Mouse (Mus musculus): ENCODE measurements at regions not wholly inside any gene's neighbourhood (a gene's known extent, or its start where the extent isn't known, plus 50 kb on each side); places are given as distances from the start of the nearest gene placed in this dataset.

DNA sequence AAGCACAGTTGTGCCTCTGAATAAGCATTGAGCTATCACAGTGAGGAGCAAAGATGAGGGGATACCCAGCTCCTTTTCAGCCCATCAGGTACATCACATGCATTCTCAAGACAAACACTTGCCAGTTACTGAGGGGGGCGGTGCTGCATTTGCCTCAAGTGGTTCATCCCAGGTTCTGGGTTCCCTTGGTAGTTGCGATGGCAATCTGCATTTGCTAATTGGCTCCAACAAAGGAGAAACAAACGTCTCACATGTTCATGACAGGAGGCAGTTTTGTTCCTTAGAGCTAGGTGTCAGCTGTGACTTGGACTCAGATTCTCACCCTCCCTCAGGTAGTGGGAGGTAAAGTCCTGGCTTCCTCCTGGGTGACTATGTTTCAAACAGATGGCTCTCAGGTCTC lies 425.5 kb downstream of the 1810013L24Rik start:
- DNase-seq (ENCODE audit: low spot score in 2 of 2): no peak

DNA sequence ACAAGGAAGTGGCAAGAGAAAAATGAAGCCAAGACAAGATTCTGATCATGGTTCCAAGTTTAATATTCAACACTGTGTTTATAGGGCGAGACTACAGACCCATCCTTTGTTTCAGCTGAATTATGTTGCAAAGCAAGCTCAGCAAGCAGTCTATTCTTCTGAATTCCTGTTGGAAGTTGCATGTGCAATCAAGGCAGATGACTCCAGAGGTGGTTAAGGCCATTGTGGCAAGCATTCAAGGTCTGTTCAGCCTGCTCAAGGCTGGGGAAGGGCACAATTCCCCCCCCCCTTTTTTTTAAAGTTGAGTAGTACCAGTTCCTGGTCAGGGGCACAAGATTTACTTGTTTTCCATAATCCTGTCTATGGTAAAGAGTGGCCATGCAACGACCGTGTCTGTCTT lies 431.1 kb downstream of the 1810013L24Rik start:
- DNase-seq (ENCODE audit: low spot score in 2 of 2): no peak

DNA sequence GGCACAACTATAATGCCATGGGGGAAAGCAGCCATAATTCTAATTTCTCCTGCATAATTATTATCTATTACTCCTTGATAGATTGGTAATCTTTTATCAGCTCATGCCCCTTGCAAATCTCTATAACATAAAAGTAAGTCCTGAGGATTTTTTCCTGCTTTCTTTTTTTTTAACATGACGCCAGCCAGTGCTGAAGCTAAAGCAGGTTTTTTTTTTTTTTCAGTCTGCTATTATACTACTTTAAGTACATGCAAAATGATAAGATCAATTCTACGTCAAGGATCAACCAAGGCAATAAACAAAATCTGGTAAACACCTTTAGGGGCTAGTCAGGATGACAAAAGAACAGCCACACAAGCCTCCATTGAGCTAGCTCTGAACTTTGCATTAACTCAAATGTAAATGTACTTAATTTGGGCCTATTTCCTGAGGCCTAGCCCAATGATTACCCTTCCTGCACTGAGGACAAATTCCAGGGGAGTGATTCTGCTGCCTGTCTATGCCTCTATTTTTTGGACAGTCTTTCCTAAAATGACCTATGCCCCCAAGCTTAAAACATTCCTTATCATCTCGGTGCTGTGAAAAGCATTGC lies 434.8 kb downstream of the 1810013L24Rik start:
- no peak for DNase-seq (ENCODE audit: low spot score in 2 of 2)

DNA sequence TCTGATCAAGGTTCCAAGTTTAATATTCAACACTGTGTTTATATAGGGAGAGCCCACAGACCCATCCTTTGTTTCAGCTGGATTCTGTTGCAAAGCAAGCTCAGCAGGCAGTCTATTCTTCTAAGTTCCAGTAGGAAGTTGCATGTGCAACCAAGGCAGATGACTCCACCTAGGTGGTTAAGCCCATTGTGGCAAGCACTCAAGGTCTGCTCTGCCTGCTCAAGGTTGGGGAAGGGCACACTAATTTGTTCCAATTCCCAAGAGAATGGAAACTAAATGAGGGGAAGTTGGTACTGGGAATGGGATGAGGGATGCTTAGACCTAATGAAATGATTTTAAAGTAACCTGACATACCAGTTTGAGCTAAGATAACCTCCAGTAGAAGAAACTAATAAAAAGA lies 437.3 kb downstream of the 1810013L24Rik start:
- no peak for DNase-seq (ENCODE audit: low spot score in 2 of 2)

DNA sequence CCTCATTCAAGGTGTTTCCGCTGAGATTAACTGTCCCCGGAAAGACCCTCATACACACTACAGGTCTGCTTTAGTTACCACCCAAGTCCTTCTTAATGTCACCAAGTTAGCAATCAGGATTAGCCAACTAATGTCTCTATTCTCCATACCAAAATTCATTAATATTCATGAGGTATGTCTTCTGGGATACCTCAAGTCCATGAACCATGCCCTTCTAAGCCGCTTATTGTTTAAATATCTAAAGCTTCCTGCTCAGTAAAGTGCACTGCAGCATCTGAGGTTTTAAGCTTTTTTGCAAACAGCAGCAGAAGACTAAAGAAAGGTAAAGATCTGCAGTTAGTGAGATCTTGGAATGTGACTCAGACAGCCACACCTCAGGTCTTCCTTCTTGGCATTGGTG lies 440.2 kb downstream of the 1810013L24Rik start:
- no peak for DNase-seq (ENCODE audit: low spot score in 2 of 2)

DNA sequence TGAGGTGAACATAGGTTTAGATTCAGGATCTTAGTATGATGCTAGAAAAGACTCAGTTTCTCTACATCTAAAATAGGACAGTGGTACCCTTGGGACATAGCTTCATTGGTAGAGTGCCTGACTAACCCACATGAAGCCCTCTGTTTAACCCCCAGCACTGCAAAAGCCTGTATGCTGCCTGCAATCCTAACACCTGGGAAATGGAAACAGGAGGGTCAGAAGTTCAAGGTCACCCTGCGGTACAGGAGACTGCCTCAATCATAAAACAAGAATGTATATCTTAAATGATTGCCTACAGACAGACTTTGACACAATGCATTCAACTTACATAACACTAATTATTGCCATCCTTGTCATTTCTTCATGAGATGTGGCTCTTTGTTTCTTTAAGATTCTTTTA lies 440.8 kb downstream of the 1810013L24Rik start:
- no peak for DNase-seq (ENCODE audit: low spot score in 2 of 2)

DNA sequence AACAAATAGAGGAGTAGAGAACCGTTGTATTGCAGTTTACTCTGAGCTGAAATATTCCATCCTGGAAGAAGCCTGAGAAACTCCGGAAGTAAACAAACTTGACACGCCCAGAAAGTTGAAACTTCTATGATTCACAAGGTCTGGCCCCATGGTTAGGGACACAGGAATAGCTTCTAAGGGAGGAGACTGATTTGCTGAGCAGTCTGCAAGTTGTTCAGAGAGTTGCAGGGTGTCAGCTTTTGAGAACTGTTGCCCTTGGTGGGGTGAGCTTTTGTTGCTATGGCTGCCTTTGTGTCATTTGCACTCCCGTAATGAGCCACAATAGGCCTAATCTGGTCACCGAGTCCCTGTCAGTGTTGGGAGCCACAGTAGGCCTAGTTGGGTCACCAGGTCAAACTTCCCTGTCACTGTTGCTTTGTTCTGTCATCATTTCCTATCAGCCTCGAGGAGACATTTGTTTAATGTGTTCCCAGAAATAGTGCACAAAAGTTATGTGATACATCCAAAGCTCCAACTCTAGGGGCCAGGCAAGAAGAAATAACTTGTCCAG lies 443.9 kb downstream of the 1810013L24Rik start:
- no peak for DNase-seq (ENCODE audit: low spot score in 2 of 2)

DNA sequence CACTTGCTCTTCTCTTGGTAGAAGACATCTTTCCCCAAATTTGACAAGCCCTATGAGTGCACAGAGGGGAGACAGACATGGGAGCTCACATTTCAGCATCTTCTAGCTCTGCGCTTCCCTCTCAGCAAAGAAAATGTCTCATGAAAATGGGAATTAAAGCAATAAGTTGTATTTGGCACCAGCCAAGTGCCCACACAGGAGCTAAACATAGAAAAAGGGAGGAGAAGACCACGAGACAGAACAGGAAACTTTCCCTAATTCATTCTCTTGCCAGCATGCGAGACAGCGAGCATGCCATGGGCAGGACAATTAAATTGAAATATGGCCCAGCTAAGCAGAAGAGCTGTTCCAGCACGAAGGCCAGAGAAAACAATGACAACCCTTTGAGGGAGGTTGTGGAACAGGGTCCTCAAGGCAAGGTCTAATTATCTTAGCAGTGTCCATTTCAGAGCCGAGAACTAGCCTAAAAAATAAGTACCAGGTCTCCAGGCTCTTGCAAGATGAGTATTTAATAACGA lies 444.7 kb downstream of the 1810013L24Rik start:
- DNase-seq (ENCODE audit: low spot score in 2 of 2): no peak

DNA sequence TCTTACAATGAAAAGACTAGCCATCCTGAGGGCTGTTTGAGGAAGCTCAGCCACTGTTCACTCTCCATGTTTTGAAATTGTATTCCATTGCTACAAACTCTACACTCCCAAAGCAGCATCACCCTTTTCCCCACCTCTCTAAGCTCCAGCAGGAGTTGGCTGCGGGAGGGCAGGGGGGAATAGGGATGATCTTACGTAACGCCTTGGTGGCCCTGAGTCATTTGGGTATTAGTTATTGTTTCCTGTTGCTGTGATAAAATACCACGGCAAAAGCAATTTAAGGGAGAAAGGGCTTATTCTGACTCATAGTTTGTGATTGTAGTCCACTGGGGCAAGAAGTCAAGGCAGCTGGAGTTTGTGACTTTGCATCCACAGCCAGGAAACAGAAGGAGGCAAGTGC lies 445.5 kb downstream of the 1810013L24Rik start:
- DNase-seq (ENCODE audit: low spot score in 2 of 2): no peak

DNA sequence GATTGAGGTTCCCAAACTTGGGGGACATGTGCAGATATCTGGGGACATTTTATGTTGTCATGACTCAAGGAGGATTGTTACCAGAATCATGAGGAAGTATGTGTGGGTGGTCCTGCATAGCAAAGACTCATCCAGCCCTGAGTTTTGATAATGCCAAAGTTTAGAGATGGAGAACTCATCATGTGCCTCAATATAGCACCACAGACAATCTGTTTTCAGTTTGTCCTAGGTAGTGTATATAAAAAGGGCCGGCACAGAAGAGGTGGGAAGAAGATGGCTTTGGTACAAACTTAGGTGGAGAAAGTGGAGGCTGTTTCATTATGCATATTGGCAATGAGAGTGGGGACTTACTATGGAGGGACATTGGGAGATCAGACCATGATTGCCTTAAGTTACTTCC lies 447.2 kb downstream of the 1810013L24Rik start:
- no peak for DNase-seq (ENCODE audit: low spot score in 2 of 2)

DNA sequence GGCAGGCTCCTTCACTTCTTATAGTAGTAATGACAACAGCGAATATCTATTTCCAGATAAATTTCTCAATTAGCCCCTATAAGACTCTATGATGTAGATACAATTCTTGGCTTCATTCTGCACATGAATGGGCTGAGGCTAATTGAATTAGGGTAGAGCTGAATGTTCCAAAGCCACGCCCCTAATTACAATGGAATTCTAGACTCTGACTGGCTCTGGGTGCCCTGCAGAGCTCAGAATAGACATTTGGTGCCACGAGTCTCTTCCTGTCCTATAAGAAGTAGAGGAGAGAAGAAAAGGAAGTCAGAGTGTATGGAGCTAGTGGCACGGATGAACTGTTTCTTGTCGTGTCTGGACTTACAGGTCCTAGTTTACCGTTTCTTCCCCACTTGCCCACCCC lies 449.8 kb downstream of the 1810013L24Rik start:
- no peak for DNase-seq (ENCODE audit: low spot score in 2 of 2)

DNA sequence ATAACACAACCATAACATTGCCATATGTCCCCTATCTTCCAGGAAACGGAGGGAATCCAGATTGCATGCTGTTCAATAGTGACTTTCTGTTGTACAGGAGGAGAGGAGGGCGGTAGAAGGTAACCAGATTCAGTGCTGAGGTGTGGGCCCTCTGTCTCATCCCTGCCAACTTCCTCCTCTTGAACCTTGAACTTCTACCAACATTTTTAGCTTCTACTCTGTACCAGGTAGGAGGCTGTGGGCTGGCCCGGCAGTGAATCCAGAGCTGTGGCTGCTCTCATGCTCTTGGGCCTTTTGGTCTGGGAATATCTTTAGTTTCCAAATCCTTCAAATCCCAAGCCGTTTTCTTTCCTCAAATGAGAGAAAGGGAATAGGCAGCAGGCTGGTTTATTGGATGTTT lies 450.5 kb downstream of the 1810013L24Rik start:
- DNase-seq (ENCODE audit: low spot score in 2 of 2): no peak

DNA sequence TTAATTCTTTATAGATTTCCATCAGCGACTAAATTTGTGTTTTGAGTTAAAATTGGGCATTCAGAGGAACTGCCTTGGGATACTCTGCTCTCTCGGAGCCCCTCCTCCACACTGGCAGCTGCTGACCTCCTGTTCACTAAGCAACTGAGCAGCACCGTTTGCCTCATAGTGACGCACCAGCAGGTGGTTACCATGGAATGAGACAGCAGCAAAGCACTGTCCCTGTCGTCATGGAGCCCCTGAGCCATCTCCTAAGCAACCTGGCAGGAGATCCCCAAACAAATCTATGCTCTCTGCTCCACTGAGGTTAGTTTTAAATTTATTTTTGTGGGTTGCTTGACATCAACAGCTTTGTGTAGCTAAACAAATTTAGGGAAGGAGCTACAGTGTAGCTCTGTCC lies 451.0 kb downstream of the 1810013L24Rik start:
- DNase-seq (ENCODE audit: low spot score in 2 of 2): peak; percentile 20 to 37

DNA sequence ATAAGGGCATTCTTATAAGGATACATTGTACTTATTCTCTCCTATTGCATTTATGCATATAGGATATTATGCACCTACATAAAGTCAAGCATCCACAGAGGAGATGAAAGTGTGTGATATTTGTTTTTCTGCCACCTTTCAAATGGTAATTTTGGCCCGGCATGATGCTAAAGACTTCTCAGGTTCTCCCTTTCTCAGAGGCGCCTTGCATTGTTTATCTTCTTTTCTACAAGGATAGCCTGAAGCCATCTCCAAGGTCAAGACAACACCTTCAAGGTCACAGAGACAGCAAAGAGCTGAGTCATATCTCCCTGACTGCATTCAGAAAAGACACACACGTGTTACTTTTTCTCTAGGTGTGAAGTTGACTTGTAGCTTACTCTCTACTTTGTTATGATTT lies 454.5 kb downstream of the 1810013L24Rik start:
- DNase-seq (ENCODE audit: low spot score in 2 of 2): no peak

DNA sequence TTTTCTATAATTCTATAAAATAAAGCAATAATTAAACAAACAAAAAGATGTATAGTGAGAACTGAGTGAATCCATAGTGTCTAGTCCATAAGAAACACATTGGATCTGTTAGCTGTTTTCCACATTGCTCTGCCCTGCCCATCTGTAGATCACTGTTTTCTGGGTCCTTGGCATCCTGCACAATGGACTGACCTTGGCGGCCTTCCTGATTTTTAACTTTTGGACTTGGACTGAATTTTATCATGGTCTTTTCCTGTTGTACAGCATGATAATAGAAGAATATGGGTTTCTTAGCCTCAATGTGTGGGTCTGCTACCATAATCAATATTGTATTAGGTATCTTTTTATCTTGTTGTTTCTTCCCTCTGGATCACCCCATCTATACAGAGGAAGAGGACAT lies 456.0 kb downstream of the 1810013L24Rik start:
- DNase-seq (ENCODE audit: low spot score in 2 of 2): no peak

DNA sequence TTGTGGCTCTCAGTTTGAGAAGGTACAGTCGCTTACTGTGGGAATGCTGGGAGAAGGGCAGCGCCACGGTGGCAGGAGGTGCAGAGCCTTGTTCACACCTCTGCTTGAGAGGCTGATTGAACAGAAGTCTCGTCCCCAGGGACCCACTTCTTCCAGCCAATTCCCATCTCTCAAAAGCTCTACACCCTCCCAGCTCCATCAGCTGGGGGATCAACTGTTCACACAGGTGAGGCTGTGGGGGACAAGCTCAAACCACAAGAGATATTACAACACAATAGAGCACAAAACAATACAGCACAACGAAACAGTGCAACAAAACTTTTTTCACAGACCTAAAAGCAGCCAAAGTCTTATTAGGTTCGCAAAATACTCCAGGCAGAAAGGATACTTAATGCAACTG lies 457.7 kb downstream of the 1810013L24Rik start:
- no peak for DNase-seq (ENCODE audit: low spot score in 2 of 2)

DNA sequence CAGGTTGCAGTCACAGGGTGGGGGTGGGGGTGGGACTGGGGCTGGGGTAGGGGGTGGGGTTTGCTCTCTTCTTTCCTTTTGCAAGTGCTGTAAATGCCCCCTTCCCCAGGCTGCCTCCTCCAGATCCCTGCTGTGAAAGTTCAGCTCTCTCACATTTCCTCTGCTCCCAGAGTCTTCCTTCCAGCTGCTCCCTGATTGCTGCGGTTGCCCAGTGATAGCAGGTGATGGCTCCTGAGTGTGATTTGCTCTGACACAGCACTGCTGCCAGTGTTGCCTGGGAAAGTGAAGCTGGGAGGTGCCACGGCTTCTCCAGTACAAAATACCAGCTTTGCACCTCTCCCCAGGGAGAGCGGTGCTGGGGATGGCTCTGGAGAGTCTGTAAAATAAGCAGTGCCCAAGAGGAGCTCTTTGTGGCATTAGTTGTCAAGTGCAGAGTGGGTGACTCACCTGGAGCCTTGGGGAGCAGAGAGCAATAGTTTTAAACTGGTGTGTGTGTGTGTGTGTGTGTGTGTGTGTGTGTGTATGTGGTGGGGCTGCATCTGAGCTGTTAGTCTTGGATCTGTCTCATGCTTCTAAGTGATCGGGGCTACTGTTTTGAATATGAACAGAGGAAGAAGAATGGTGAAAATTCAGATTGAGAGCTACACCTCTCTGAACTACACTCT lies 461.6 kb downstream of the 1810013L24Rik start:
- DNase-seq (ENCODE audit: low spot score in 2 of 2): no peak

DNA sequence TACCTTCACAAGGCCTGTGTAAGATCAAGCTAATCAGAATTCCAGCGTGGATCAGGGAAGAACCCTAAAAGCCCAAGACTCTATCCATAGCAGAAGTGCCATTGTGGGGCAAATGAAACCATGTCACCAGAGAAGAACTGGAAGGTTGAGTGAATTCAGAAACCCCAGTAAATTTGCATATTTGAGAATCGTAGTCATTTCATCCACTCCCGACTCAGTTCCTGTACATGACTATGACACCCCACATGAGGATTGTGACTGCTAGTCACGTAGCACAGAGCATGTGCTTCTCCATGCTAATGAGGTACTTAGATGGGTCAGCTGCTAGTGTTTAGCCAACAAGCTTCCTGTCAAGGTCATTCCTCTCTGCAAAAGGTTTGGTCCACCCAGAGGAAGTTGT lies 473.2 kb downstream of the 1810013L24Rik start:
- no peak for DNase-seq (ENCODE audit: low spot score in 2 of 2)

DNA sequence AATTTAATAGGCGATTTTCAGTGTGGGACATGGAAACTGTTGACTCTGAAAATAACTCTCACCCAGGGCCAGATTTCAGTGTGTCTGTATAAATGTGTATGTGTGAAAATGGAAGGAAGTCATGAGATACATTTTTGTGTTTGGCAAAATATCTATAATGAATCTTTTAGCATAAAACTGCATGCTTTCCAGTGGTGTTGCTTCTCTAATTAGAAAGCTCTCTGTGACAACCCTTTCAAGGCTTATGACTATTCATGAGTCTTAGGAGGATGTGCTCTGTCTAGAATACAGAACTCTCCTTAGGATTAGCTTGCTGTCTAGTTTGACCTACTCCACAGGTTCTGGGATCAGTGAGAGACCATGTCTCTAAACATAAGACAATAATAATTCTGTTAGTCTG lies 474.2 kb downstream of the 1810013L24Rik start:
- no peak for DNase-seq (ENCODE audit: low spot score in 2 of 2)

DNA sequence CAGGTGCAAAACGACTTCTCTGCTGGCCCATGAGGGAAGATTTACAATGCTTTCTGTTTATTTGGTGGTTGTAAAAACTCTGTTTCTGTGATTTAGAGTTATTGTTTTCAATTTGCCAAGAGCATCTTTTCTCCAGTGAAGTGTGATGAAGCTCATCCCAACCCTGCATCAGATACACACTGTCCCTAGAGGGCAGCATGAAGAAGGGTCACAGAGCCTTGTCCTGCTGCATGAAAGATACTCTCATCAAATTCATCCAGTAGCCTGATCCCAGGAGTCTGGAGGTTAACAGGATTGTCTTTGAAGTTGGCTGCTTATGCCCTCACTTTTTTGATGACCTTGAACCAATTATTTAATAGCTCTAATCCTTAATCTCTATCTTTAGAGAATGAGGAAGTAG lies 480.8 kb downstream of the 1810013L24Rik start:
- no peak for DNase-seq (ENCODE audit: low spot score in 2 of 2)

DNA sequence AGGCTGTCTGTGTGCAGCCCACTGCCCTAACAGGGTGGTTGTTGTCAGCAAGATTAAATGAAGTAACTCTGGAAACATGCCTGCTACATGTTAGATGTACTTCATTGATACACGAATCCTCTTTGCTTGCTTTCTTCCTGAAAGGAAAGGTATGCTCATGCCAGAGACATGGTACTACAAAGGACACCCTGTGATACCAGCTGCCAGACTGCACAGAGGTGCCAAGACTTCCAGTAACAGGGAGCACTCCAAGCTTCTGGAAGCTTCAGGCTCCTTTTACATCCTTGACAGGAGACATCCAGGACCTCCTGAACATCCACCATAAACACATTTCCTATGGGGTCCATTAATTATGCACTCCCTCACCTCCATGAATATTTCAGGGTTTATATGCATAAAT lies 505.7 kb downstream of the 1810013L24Rik start:
- DNase-seq (ENCODE audit: low spot score in 2 of 2): no peak

DNA sequence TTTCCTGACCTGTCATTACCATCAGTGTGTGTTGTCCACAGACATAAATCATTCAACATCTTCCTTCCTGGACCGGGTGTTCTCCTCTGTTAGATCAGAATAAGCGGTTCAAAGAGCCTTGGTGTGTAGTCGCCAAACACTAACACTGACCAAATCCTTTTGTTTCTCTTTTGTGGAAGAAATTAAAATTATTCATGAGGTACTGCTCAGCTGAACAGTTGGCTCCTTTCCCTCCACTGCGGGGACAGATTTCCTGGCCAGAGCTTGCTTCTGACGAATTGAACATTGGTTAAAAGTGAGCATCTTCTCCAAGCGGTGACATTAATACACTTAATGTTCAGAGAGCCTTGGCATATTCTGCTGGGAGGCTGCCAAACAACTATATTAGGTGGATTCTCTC lies 506.2 kb downstream of the 1810013L24Rik start:
- DNase-seq (ENCODE audit: low spot score in 2 of 2): no peak

DNA sequence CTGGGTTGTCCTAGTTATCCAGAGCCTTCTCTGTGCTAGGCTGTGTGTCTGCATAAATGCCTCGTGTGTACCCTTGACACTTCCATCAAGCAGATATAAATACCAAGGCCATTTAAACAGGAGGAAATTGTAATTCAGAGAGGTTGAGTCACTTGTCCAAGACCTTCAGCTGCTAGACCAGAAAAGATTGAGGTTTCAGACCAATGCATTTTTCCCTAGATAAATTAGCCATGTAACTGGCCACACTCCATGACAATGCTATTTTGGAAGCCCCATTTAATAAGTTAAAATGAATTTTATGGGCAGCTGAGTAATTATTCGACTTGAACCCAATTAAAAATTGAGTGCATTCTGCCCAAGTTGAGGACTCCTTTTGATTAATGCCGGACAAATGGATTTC lies 509.6 kb downstream of the 1810013L24Rik start:
- no peak for DNase-seq (ENCODE audit: low spot score in 2 of 2)

Measured in frontal cortex, postnatal 25 days (tissue).